Mouse (Mus musculus) lung, embryonic 14.5 days (tissue): ENCODE measurements at regions not wholly inside any gene's neighbourhood (a gene's known extent, or its start where the extent isn't known, plus 50 kb on each side); places are given as distances from the start of the nearest gene placed in this dataset.

Source experiments
- ATAC-seq: fragments of 200-750 bp; cut with Nextera tagmentation; 2 replicates; pipeline ENCODE4 v1.8.0; 2017; ENCODE audit warnings: mild to moderate bottlenecking, moderate TSS enrichment, moderate library complexity; ENCODE audit not compliant: insufficient read depth
- DNase-seq: peaks from one replicate; pipeline ENCODE4 v3.0.0-alpha.2; 2015
- H3K27ac ChIP-seq: fragments of 300-500 bp; sonication (generic); 2 replicates; pipeline ENCODE4 v1.5.1; 2014; ENCODE audit warnings: low read depth, mild to moderate bottlenecking, moderate library complexity
- H3K27me3 ChIP-seq: fragments of 300-500 bp; sonication (generic); 2 replicates; pipeline ENCODE4 v1.6.1; 2014; ENCODE audit warnings: low read length, control low read depth; ENCODE audit not compliant: insufficient read depth
- H3K36me3 ChIP-seq: fragments of 300-500 bp; sonication (generic); 2 replicates; pipeline ENCODE4 v1.6.1; 2014; ENCODE audit warnings: control low read depth; ENCODE audit not compliant: insufficient read depth
- H3K4me1 ChIP-seq: fragments of 300-500 bp; sonication (generic); 2 replicates; pipeline ENCODE4 v1.6.1; 2014; ENCODE audit warnings: antibody characterized with exemption, control low read depth; ENCODE audit not compliant: insufficient read depth
- H3K4me2 ChIP-seq: fragments of 300-500 bp; sonication (generic); 2 replicates; pipeline ENCODE4 v1.6.1; 2014; ENCODE audit warnings: mild to moderate bottlenecking
- H3K4me3 ChIP-seq: fragments of 300-500 bp; sonication (generic); 2 replicates; pipeline ENCODE4 v1.5.1; 2014; ENCODE audit warnings: low read depth, low read length
- H3K9ac ChIP-seq: fragments of 300-500 bp; sonication (generic); 2 replicates; pipeline ENCODE4 v1.6.1; 2014
- H3K9me3 ChIP-seq: fragments of 300-500 bp; sonication (generic); 2 replicates; pipeline ENCODE4 v1.6.1; 2016; ENCODE audit warnings: low read depth, low read length, control low read depth
- CTCF ChIP-seq: IDR thresholded peaks from 2 replicates; pipeline ENCODE4 v1.5.1; 2016; ENCODE audit warnings: antibody characterized with exemption, low read depth
- WGBS: fragments of 180-500 bp; shearing (Covaris S2); extraction: QIAGEN DNeasy Blood & Tissue Kit; methylation state at CpG from one replicate; pipeline ENCODE4 v1.1.7; 2014; 5-methylcytosine and 5-hydroxymethylcytosine counted together

GRCm38 (mm10) chrX:128853441-128853840 is 896.1 kb upstream of the Diaph2 start:
- no peaks in the 10 kb centered on the region for H3K4me1 ChIP-seq
- ATAC-seq: no peak
- no peak overlapping the region for H3K4me2 ChIP-seq
- no peaks in the 10 kb centered on the region for H3K36me3 ChIP-seq
- TF ChIP-seq CTCF: no peak
- 22% methylated on average over 2 of the region's 2 CpGs for whole genome bisulfite sequencing
- H3K9ac ChIP-seq: no peak overlapping the region
- H3K9me3 ChIP-seq: no peaks in the 10 kb centered on the region
- H3K27me3 ChIP-seq: no peaks in the 10 kb centered on the region
- peak; percentile 1 for DNase-seq
- H3K27ac ChIP-seq: no peak overlapping the region
- no peak overlapping the region for H3K4me3 ChIP-seq
